Mouse (Mus musculus) kidney, adult 2 months (tissue): ENCODE measurements around the gene B4gat1. TPM values are rescaled to one million over a fixed set of nuclear protein-coding genes. Genes with fewer than 3 reads are reported as not detected.

Experiments
- DNase-seq: peaks from one replicate; pipeline ENCODE4 v3.0.0; 2021
- H3K27ac ChIP-seq: fragments of 200-500 bp; 2 replicates; pipeline ENCODE4 v1.5.1; 2012; ENCODE audit warnings: low read depth, low read length, control low read depth, inconsistent platforms; ENCODE audit not compliant: insufficient read depth
- H3K27me3 ChIP-seq: fragments of 200-500 bp; replicated peaks from 2 replicates; pipeline ENCODE4 v1.6.1; 2012; ENCODE audit warnings: mild to moderate bottlenecking, moderate library complexity, low read length, inconsistent platforms; ENCODE audit not compliant: control insufficient read depth, insufficient read depth
- H3K36me3 ChIP-seq: fragments of 200-500 bp; 2 replicates; pipeline ENCODE4 v1.6.1; 2012; ENCODE audit warnings: mild to moderate bottlenecking, moderate library complexity, low read length, inconsistent platforms; ENCODE audit not compliant: control insufficient read depth, insufficient read depth
- H3K4me1 ChIP-seq: fragments of 200-500 bp; 2 replicates; pipeline ENCODE4 v1.6.1; 2011; ENCODE audit warnings: low read length; ENCODE audit not compliant: control insufficient read depth, insufficient read depth
- H3K4me3 ChIP-seq: fragments of 200-500 bp; 2 replicates; pipeline ENCODE4 v1.5.1; 2011; ENCODE audit warnings: mild to moderate bottlenecking, low read depth, low read length, control low read depth; ENCODE audit not compliant: insufficient read depth
- CTCF ChIP-seq: fragments of 200-500 bp; conservative IDR thresholded peaks from 2 replicates; pipeline ENCODE4 v1.5.1; 2011; ENCODE audit warnings: low read depth, mild to moderate bottlenecking, control low read depth, low read length, moderate library complexity, mixed read lengths; ENCODE audit not compliant: insufficient read depth, insufficient read length
- POLR2A ChIP-seq: fragments of 200-500 bp; IDR thresholded peaks from one replicate; pipeline ENCODE4 v1.6.1; 2011; ENCODE audit warnings: low read depth, low read length, control low read depth
- WGBS: fragments of 180-500 bp; shearing (Covaris S2); methylation state at CpG from one replicate; pipeline ENCODE4 v1.1.7; 2018; 5-methylcytosine and 5-hydroxymethylcytosine counted together
- polyA plus RNA-seq: library from polyadenylated mRNA; depleted of rRNA; stranded (reverse); fragments of >200 nt; gene quantifications from 2 replicates; pipeline ENCODE4 v1.2.3, GENCODE M21; 2012; rRNA removed

B4gat1 gene
- 45.0 and 50.6 TPM in 2 replicates for polyA plus RNA-seq

DNA sequence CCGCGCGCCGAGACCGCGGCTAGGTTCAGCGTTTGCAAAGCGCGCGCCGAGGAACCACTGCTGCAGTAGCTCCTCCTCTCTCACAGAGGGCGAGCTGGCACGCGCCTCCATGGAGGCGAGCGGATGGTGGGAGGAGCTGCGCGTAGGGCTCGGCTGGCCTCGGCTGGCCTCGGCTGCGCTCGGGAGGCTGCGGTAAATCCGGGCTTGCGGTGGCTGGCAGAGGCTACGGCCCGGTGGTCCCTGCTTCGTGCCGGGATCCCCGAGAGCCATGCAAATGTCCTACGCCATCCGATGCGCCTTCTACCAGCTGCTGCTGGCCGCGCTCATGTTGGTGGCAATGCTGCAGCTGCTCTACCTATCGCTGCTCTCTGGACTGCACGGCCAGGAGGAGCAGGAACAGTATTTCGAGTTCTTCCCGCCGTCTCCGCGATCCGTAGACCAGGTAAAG is at the start of gene B4gat1, which contains the start of gene AC124502.3:
Gene B4gat1 (plus strand): TSS at position 118 of the 448 bp plus-strand sequence.
Gene AC124502.3 (plus strand): TSS at position 183 of the 448 bp plus-strand sequence.
- peaks cover 13% of the 10 kb centered on the region for H3K4me1 ChIP-seq
- H3K4me3 ChIP-seq: peak within 1 kb of the TSS; percentile 77
- H3K36me3 ChIP-seq: no peaks in the 10 kb centered on the region
- DNase-seq: peak; percentile 92
- WGBS: under 1% methylated on average over 44 of the region's 44 CpGs
- H3K27me3 ChIP-seq: no peaks in the 10 kb centered on the region
- peak within 1 kb of the TSS; percentile 19; the same call in 1 of the 2 replicates for H3K27ac ChIP-seq
- TF ChIP-seq POLR2A (no peak), CTCF (peak; percentile 40; the same call in 1 of the 2 replicates)

DNA sequence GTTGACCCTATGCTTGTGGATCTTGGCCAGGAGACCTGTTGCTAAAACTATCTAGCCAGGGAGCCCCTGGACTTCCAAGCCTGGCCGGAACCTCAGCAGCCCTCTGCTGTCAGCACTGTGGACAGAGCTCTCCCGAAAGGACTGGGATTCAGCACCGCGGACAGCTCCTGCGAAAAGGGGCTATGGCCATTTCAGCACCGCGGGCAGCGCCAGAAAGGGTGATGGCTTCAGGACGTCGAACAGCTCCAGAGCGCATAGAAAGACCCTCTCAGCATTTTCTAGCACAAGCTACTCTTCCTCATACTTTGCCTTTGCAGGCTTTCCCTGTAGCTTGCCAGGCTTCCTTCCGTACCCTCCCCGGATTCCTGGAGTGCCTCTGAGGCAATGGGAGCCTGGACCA is 49.6 kb upstream of the B4gat1 start:
- no peaks in the 10 kb centered on the region for H3K4me1 ChIP-seq
- no peak; the same call in 1 of the 2 replicates for TF ChIP-seq CTCF
- no peak for TF ChIP-seq POLR2A
- 4% methylated on average over 13 of the region's 13 CpGs for WGBS

DNA sequence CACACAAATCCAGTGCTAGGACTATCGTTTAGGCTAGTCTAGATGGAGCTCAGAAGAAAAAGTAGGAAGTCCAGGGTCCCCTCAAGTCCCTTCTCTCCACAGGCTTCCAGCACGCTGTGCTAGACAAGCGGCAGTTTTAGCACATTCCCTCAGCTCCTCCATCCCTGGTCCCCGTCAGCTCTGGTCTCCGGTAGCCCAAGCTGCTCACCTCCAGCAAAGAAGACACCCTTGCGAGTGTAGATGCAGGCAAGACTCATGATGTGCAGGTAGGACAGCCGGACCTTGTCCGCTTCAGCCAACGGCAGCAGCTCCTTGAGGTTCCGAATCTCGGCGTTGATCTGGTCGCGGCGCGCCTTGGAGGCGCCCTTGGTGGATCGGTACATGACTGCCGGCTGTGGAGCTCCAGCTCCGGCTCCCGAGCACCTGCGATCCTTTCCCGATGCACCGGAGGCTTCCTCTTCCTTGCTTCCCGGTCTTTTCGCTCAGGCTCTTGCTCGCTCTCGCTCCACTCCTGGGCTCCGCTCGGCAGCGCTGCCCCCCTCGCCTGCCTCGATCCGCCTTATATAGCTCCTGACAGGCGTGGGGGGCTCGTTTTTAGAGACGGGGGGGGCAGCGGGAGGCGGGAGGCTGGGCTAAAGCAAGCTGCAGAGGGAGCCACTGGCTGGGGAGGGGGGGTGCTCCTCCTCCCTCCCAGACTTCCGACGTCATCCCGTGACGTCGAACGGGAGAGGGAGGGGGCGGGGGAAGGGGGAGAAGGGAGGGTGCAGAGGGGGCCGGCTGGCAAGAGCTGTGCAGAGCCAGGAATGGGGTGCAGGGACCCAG is 49.0 kb upstream of the B4gat1 start:
- no peaks in the 10 kb centered on the region for H3K36me3 ChIP-seq
- DNase-seq: no peak
- H3K27me3 ChIP-seq: 0 out of 2 replicates have a peak, but pooled peaks cover 3% of the 10 kb centered on the region
- H3K27ac ChIP-seq: no peak overlapping the region
- no peak overlapping the region for H3K4me3 ChIP-seq
- H3K4me1 ChIP-seq: no peaks in the 10 kb centered on the region
- no peak for TF ChIP-seq CTCF
- no peak for TF ChIP-seq POLR2A
- WGBS: 20% methylated on average over 47 of the region's 47 CpGs

More for the DNA sequence above, 49.6 kb upstream of the B4gat1 start:
- peak; percentile 89 for DNase-seq
- H3K36me3 ChIP-seq: no peaks in the 10 kb centered on the region
- no peak overlapping the region for H3K27ac ChIP-seq
- H3K4me3 ChIP-seq: no peak overlapping the region
- H3K27me3 ChIP-seq: 0 out of 2 replicates have a peak, but pooled peaks cover 3% of the 10 kb centered on the region

DNA sequence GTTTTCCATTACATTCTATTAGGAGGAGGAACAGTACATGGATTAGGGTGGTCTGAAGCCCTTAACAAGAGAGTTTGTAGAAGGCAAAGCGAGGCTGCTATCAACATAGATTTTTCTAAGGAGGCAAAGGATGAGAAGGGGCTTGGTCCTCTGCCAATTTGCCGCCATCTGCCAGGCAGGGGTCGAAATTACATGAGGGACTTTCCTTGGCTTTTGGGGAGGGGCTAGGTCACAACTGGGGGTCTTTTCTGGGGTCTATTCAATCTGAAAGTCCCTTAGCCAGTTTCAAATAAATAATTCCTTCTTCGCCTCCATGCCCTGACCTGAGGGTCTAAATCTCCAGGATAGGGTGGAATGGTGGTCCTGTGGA is 48.4 kb upstream of the B4gat1 start, which contains the start of gene Npas4:
Gene Npas4 (minus strand): TSS at position 61 of the 370 bp plus-strand sequence.
- WGBS: 18% methylated on average over 4 of the region's 4 CpGs
- no peak for DNase-seq
- 0 out of 2 replicates have a peak, but pooled peaks cover 3% of the 10 kb centered on the region for H3K27me3 ChIP-seq
- H3K36me3 ChIP-seq: no peaks in the 10 kb centered on the region
- no peak within 1 kb of the TSS for H3K27ac ChIP-seq
- no peaks in the 10 kb centered on the region for H3K4me1 ChIP-seq
- H3K4me3 ChIP-seq: no peak within 1 kb of the TSS
- TF ChIP-seq CTCF (no peak), POLR2A (no peak)

DNA sequence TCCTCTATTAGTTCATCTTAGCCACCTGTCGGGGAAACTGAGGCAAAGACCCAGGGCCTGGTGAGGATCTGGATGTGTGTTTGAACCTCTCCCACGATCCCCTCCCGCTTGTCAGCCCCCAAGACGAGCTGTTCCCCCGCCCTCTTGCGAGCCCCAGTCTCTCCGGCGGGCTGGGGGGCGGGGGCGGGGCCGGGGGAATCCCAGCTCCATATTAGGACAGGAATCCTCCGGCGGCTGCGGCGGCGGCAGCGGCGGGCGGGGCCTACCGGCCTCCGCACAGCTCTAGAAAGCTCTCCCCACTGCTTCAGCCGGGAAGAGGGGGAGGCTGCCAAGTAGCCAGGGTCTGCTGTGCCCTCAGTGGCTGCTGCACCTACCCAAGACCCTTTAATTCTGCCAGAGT is 47.9 kb upstream of the B4gat1 start:
- TF ChIP-seq POLR2A (no peak), CTCF (no peak)
- Histone ChIP-seq H3K27me3 (0 out of 2 replicates have a peak, but pooled peaks cover 3% of the 10 kb centered on the region), H3K4me1 (no peaks in the 10 kb centered on the region), H3K36me3 (no peaks in the 10 kb centered on the region), H3K27ac (no peak overlapping the region), H3K4me3 (no peak overlapping the region)
- 3% methylated on average over 22 of the region's 22 CpGs for WGBS
- DNase-seq: no peak

DNA sequence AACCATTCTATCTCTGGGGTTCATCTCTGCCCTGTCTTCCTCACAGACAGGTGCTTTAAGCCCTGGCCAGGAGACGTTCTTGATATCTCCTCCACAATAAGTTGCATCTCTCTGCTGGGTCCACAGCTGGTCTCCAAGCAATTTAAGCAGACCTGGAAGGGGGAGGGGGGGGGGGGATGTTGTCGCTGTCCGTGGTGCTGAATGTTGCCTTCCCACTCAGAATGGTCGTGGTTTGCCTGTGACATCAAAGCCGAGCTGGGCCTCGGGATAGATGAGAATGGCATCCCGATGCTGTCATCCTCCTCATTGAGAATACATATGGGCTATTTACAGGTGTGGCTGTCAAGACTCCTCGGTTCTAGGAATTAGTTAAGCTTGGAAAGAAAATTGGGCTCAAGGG is 46.3 kb upstream of the B4gat1 start:
- no peak for DNase-seq
- no peak overlapping the region for H3K4me3 ChIP-seq
- H3K27me3 ChIP-seq: 0 out of 2 replicates have a peak, but pooled peaks cover 3% of the 10 kb centered on the region
- H3K27ac ChIP-seq: no peak overlapping the region
- no peaks in the 10 kb centered on the region for H3K4me1 ChIP-seq
- no peaks in the 10 kb centered on the region for H3K36me3 ChIP-seq
- WGBS: 17% methylated on average over 8 of the region's 8 CpGs
- no peak for TF ChIP-seq POLR2A
- TF ChIP-seq CTCF: no peak

DNA sequence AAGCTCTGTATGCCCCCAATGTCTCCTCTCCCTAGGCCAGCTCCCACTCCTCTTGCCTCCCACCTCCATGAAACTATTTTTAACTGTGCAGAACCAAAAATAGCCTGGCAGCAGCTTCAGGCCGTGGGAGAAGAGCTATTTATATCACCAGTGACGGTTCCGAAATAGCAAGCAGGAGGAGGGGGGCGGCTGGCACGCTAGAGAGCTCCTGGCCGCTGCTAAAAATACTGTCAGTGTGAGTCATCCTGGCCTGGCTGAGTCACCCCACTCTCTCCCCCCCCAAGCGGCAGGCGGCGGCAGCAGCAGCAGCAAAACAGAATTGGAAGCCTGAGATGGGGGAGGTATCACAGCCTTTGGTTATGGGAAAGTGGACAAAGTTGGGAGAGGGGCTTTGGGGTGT is 45.7 kb upstream of the B4gat1 start:
- Histone ChIP-seq H3K27me3 (0 out of 2 replicates have a peak, but pooled peaks cover 3% of the 10 kb centered on the region), H3K27ac (no peak overlapping the region), H3K36me3 (no peaks in the 10 kb centered on the region), H3K4me1 (no peaks in the 10 kb centered on the region), H3K4me3 (no peak overlapping the region)
- WGBS: under 1% methylated on average over 9 of the region's 9 CpGs
- DNase-seq: peak; percentile 23
- TF ChIP-seq POLR2A (no peak), CTCF (no peak)
